Mouse (Mus musculus): ENCODE data around the gene Gse1. TPM values are rescaled to one million over a fixed set of nuclear protein-coding genes. Genes with fewer than 3 reads are reported as not detected.

Gene Gse1
- polyA plus RNA-seq, 1 experiment from 2014 or later, result 11.3 TPM

- H3K4me1 ChIP-seq (ENCODE audit: control insufficient read depth, insufficient read depth, low read length), result peaks cover 86% of the 10 kb centered on the region
- peak; percentile 48 for ATAC-seq (ENCODE audit: low FRiP score, low TSS enrichment)
- H3K4me2 ChIP-seq (replicated peaks; ENCODE audit: low read depth, low read length), result peak overlapping the region; percentile 30
- 2% methylated on average over 16 of the region's 16 CpGs for WGBS
- peaks cover 3% of the 10 kb centered on the region; the same call in 1 of the 2 replicates for H3K27me3 ChIP-seq (ENCODE audit: control insufficient read depth, insufficient read depth, low read length)
- H3K9ac ChIP-seq (ENCODE audit: low read depth, low read length), result no peak overlapping the region
- no peaks in the 10 kb centered on the region for H3K9me3 ChIP-seq (ENCODE audit: control insufficient read depth, low read length)
- no peak overlapping the region for H3K4me3 ChIP-seq (ENCODE audit: low read length)
- no peaks in the 10 kb centered on the region for H3K36me3 ChIP-seq (ENCODE audit: control insufficient read depth, insufficient read depth, low read length)
- H3K27ac ChIP-seq (ENCODE audit: low read depth, low read length), result peak overlapping the region; percentile 68; the same call in 1 of the 2 replicates
These were observed 36.7 kb downstream of the Gse1 start for GRCm38 (mm10) chr8:120264944-120265453.

GRCm38 (mm10) chr8:120265471-120265870 lies 37.2 kb downstream of the Gse1 start:
- H3K4me1 ChIP-seq (ENCODE audit: control insufficient read depth, insufficient read depth, low read length), result peaks cover 84% of the 10 kb centered on the region
- no peaks in the 10 kb centered on the region for H3K9me3 ChIP-seq (ENCODE audit: control insufficient read depth, low read length)
- 4% methylated on average over 4 of the region's 4 CpGs for WGBS
- no peak overlapping the region; the same call in 1 of the 2 replicates for H3K4me2 ChIP-seq (replicated peaks; ENCODE audit: low read depth, low read length)
- H3K27me3 ChIP-seq (ENCODE audit: control insufficient read depth, insufficient read depth, low read length), result peaks cover 3% of the 10 kb centered on the region; the same call in 1 of the 2 replicates
- H3K27ac ChIP-seq (ENCODE audit: low read depth, low read length), result peak overlapping the region; percentile 68; the same call in 1 of the 2 replicates
- no peaks in the 10 kb centered on the region for H3K36me3 ChIP-seq (ENCODE audit: control insufficient read depth, insufficient read depth, low read length)
- ATAC-seq (ENCODE audit: low FRiP score, low TSS enrichment), result peak; percentile 58
- H3K4me3 ChIP-seq (ENCODE audit: low read length), result no peak overlapping the region
- no peak overlapping the region for H3K9ac ChIP-seq (ENCODE audit: low read depth, low read length)

- Histone ChIP-seq H3K9ac (ENCODE audit: low read depth, low read length) (peak overlapping the region; percentile 0; the same call in 1 of the 2 replicates), H3K4me1 (ENCODE audit: control insufficient read depth, insufficient read depth, low read length) (peaks cover 68% of the 10 kb centered on the region), H3K27ac (ENCODE audit: low read depth, low read length) (no peak overlapping the region), H3K27me3 (ENCODE audit: control insufficient read depth, insufficient read depth, low read length) (no peaks in the 10 kb centered on the region), H3K4me3 (ENCODE audit: low read length) (no peak overlapping the region), H3K9me3 (ENCODE audit: control insufficient read depth, low read length) (no peaks in the 10 kb centered on the region), H3K36me3 (ENCODE audit: control insufficient read depth, insufficient read depth, low read length) (no peaks in the 10 kb centered on the region), H3K4me2 (replicated peaks; ENCODE audit: low read depth, low read length) (no peak overlapping the region)
- WGBS, result 49% methylated on average over 19 of the region's 19 CpGs
- ATAC-seq (ENCODE audit: low FRiP score, low TSS enrichment), result no peak
These were observed 40.3 kb downstream of the Gse1 start for GRCm38 (mm10) chr8:120268541-120268980.

GRCm38 (mm10) chr8:120270449-120270848 lies 42.2 kb downstream of the Gse1 start:
- Histone ChIP-seq H3K9ac (ENCODE audit: low read depth, low read length) (0 out of 2 replicates have a peak overlapping the region, but pooled peaks have one; percentile 4), H3K9me3 (ENCODE audit: control insufficient read depth, low read length) (no peaks in the 10 kb centered on the region), H3K4me2 (replicated peaks; ENCODE audit: low read depth, low read length) (no peak overlapping the region), H3K27ac (ENCODE audit: low read depth, low read length) (no peak overlapping the region), H3K4me1 (ENCODE audit: control insufficient read depth, insufficient read depth, low read length) (peaks cover 65% of the 10 kb centered on the region), H3K27me3 (ENCODE audit: control insufficient read depth, insufficient read depth, low read length) (no peaks in the 10 kb centered on the region), H3K36me3 (ENCODE audit: control insufficient read depth, insufficient read depth, low read length) (no peaks in the 10 kb centered on the region), H3K4me3 (ENCODE audit: low read length) (no peak overlapping the region)
- ATAC-seq (ENCODE audit: low FRiP score, low TSS enrichment), result no peak
- 67% methylated on average over 13 of the region's 13 CpGs for WGBS

- Histone ChIP-seq H3K27ac (ENCODE audit: low read depth, low read length) (no peak overlapping the region), H3K27me3 (ENCODE audit: control insufficient read depth, insufficient read depth, low read length) (no peaks in the 10 kb centered on the region), H3K4me3 (ENCODE audit: low read length) (no peak overlapping the region), H3K9me3 (ENCODE audit: control insufficient read depth, low read length) (no peaks in the 10 kb centered on the region), H3K4me2 (replicated peaks; ENCODE audit: low read depth, low read length) (no peak overlapping the region), H3K9ac (ENCODE audit: low read depth, low read length) (no peak overlapping the region), H3K36me3 (ENCODE audit: control insufficient read depth, insufficient read depth, low read length) (no peaks in the 10 kb centered on the region), H3K4me1 (ENCODE audit: control insufficient read depth, insufficient read depth, low read length) (peaks cover 66% of the 10 kb centered on the region)
- 71% methylated on average over 4 of the region's 4 CpGs for WGBS
- ATAC-seq (ENCODE audit: low FRiP score, low TSS enrichment), result no peak
These were observed 45.2 kb downstream of the Gse1 start for GRCm38 (mm10) chr8:120273430-120273829.

GRCm38 (mm10) chr8:120276051-120276890 lies 48.0 kb downstream of the Gse1 start:
- peak overlapping the region; percentile 95 for H3K27ac ChIP-seq (ENCODE audit: low read depth, low read length)
- WGBS, result 1% methylated on average over 49 of the region's 49 CpGs
- H3K4me1 ChIP-seq (ENCODE audit: control insufficient read depth, insufficient read depth, low read length), result peaks cover 64% of the 10 kb centered on the region
- peak overlapping the region; percentile 74 for H3K4me2 ChIP-seq (replicated peaks; ENCODE audit: low read depth, low read length)
- no peaks in the 10 kb centered on the region for H3K9me3 ChIP-seq (ENCODE audit: control insufficient read depth, low read length)
- ATAC-seq (ENCODE audit: low FRiP score, low TSS enrichment), result peak; percentile 89
- H3K4me3 ChIP-seq (ENCODE audit: low read length), result peak overlapping the region; percentile 34
- peak overlapping the region; percentile 42 for H3K9ac ChIP-seq (ENCODE audit: low read depth, low read length)
- no peaks in the 10 kb centered on the region for H3K27me3 ChIP-seq (ENCODE audit: control insufficient read depth, insufficient read depth, low read length)
- H3K36me3 ChIP-seq (ENCODE audit: control insufficient read depth, insufficient read depth, low read length), result no peaks in the 10 kb centered on the region

- H3K4me1 ChIP-seq (ENCODE audit: control insufficient read depth, insufficient read depth, low read length), result peaks cover 65% of the 10 kb centered on the region
- peak; percentile 17 for ATAC-seq (ENCODE audit: low FRiP score, low TSS enrichment)
- whole genome bisulfite sequencing, result 6% methylated on average over 16 of the region's 16 CpGs
These were observed 48.7 kb downstream of the Gse1 start for GRCm38 (mm10) chr8:120276891-120277426.

GRCm38 (mm10) chr8:120278009-120278408 lies 49.8 kb downstream of the Gse1 start:
- Histone ChIP-seq H3K36me3 (ENCODE audit: control insufficient read depth, insufficient read depth, low read length) (no peaks in the 10 kb centered on the region), H3K9ac (ENCODE audit: low read depth, low read length) (0 out of 2 replicates have a peak overlapping the region, but pooled peaks have one; percentile 28), H3K9me3 (ENCODE audit: control insufficient read depth, low read length) (no peaks in the 10 kb centered on the region), H3K27me3 (ENCODE audit: control insufficient read depth, insufficient read depth, low read length) (no peaks in the 10 kb centered on the region), H3K4me2 (replicated peaks; ENCODE audit: low read depth, low read length) (no peak overlapping the region), H3K4me1 (ENCODE audit: control insufficient read depth, insufficient read depth, low read length) (peaks cover 74% of the 10 kb centered on the region), H3K4me3 (ENCODE audit: low read length) (no peak overlapping the region), H3K27ac (ENCODE audit: low read depth, low read length) (peak overlapping the region; percentile 95; the same call in 1 of the 2 replicates)
- ATAC-seq (ENCODE audit: low FRiP score, low TSS enrichment), result no peak
- 28% methylated on average over 14 of the region's 14 CpGs for WGBS

More at GRCm38 (mm10) chr8:120276891-120277426, 48.7 kb downstream of the Gse1 start:
- peak overlapping the region; percentile 95 for H3K27ac ChIP-seq (ENCODE audit: low read depth, low read length)
- H3K36me3 ChIP-seq (ENCODE audit: control insufficient read depth, insufficient read depth, low read length), result no peaks in the 10 kb centered on the region
- H3K4me2 ChIP-seq (replicated peaks; ENCODE audit: low read depth, low read length), result peak overlapping the region; percentile 74
- no peaks in the 10 kb centered on the region for H3K9me3 ChIP-seq (ENCODE audit: control insufficient read depth, low read length)
- H3K9ac ChIP-seq (ENCODE audit: low read depth, low read length), result peak overlapping the region; percentile 42
- H3K4me3 ChIP-seq (ENCODE audit: low read length), result peak overlapping the region; percentile 34
- H3K27me3 ChIP-seq (ENCODE audit: control insufficient read depth, insufficient read depth, low read length), result no peaks in the 10 kb centered on the region

Measured in kidney, embryonic 14.5 days (tissue).